Mouse (Mus musculus) ES-E14 (cell line): ENCODE measurements at regions not wholly inside any gene's neighbourhood (a gene's known extent, or its start where the extent isn't known, plus 50 kb on each side); places are given as distances from the start of the nearest gene placed in this dataset.

ENCODE experiments used
- CHD2 ChIP-seq: IDR thresholded peaks from 2 replicates; pipeline ENCODE4 v1.6.1; 2014; ENCODE audit warnings: mild to moderate bottlenecking, low read depth, low read length, inconsistent platforms
- HCFC1 ChIP-seq: IDR thresholded peaks from 2 replicates; pipeline ENCODE4 v1.6.1; 2012; ENCODE audit warnings: low read length, inconsistent platforms, borderline replicate concordance; ENCODE audit not compliant: insufficient read depth
- MAFK ChIP-seq: IDR thresholded peaks from 2 replicates; pipeline ENCODE4 v1.6.1; 2014; ENCODE audit warnings: mild to moderate bottlenecking, low read depth, low read length, inconsistent platforms; ENCODE audit not compliant: insufficient read depth
- ZC3H11A ChIP-seq: IDR thresholded peaks from 2 replicates; pipeline ENCODE4 v1.6.1; 2012; ENCODE audit warnings: low read depth, mild to moderate bottlenecking, inconsistent platforms, low read length, borderline replicate concordance
- ZNF384 ChIP-seq: IDR thresholded peaks from 2 replicates; pipeline ENCODE4 v1.6.1; 2012; ENCODE audit warnings: low read depth, low read length, inconsistent platforms

DNA sequence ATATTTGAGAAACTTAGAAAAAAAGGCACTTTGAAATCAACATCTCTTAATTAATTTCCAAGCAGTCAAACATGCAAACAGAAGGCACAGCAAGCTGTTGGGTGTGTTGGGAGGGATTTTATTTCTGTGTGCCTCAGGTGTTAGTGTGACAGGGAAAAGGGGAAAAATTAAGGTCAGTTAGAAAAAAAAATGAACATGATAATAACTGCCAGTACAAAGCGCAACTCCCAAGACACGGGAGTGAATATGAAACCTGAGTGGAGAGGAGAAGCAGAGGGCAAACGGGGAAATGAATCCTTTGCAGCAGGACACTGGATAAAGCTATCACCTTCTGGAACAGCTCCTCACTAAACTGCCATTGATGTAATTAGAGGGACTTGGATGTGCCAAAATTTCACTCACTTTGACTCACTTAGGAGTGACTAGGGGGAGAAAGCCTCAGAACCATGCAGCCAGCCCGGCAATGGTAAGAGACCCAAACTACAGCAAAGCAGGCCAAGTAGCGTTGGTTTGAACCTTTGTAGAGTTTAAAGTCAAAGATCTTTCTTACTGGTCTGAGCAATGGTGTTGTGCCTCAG is 211.0 kb downstream of the Olfr1505 start:
- TF ChIP-seq MAFK: no peak
- TF ChIP-seq ZC3H11A: no peak
- TF ChIP-seq HCFC1: no peak
- TF ChIP-seq CHD2: no peak
- TF ChIP-seq ZNF384: no peak
